Mouse (Mus musculus) stomach, embryonic 15.5 days (tissue): ENCODE data around the gene Adamtsl4. TPM values are rescaled to one million over a fixed set of nuclear protein-coding genes. Genes with fewer than 3 reads are reported as not detected.
"Not testable (repeated sequence)": the region's sequence is repeated elsewhere in the genome, so short reads cannot be mapped to it uniquely, and the experiment has no call there.

Experiments used
- ATAC-seq: fragments of 200-750 bp; cut with Nextera tagmentation; 2 replicates; pipeline ENCODE4 v1.8.0; 2017; ENCODE audit warnings: low read depth, moderate number of reproducible peaks, moderate TSS enrichment; ENCODE audit not compliant: insufficient read depth, low FRiP score
- H3K27ac ChIP-seq: fragments of 300-500 bp; sonication (generic); 2 replicates; pipeline ENCODE4 v1.5.1; 2015; ENCODE audit warnings: mild to moderate bottlenecking, inconsistent platforms
- H3K27me3 ChIP-seq: fragments of 300-500 bp; sonication (generic); replicated peaks from 2 replicates; pipeline ENCODE4 v1.6.1; 2015; ENCODE audit warnings: inconsistent platforms
- H3K36me3 ChIP-seq: fragments of 300-500 bp; sonication (generic); 2 replicates; pipeline ENCODE4 v1.6.1; 2015; ENCODE audit warnings: inconsistent platforms
- H3K4me1 ChIP-seq: fragments of 300-500 bp; sonication (generic); 2 replicates; pipeline ENCODE4 v1.6.1; 2015; ENCODE audit warnings: inconsistent platforms
- H3K4me2 ChIP-seq: fragments of 300-500 bp; sonication (generic); 2 replicates; pipeline ENCODE4 v1.6.1; 2015; ENCODE audit warnings: mild to moderate bottlenecking, inconsistent platforms
- H3K4me3 ChIP-seq: fragments of 300-500 bp; sonication (generic); replicated peaks from 2 replicates; pipeline ENCODE4 v1.5.1; 2015; ENCODE audit warnings: inconsistent platforms
- H3K9ac ChIP-seq: fragments of 300-500 bp; sonication (generic); 2 replicates; pipeline ENCODE4 v1.6.1; 2015; ENCODE audit warnings: inconsistent platforms
- H3K9me3 ChIP-seq: fragments of 300-500 bp; sonication (generic); 2 replicates; pipeline ENCODE4 v1.6.1; 2016; ENCODE audit warnings: inconsistent platforms
- WGBS: fragments of 180-500 bp; shearing (Covaris S2); methylation state at CpG from one replicate; pipeline ENCODE4 v1.1.7; 2015; 5-methylcytosine and 5-hydroxymethylcytosine counted together
- polyA plus RNA-seq: library from polyadenylated mRNA; unstranded; fragments of >200 nt; fragmentation: Nextera tagmentation; extraction: Ambion mirVana; gene quantifications from 2 replicates; pipeline ENCODE4 v1.2.1, GENCODE M21; 2015

Gene Adamtsl4
- polyA plus RNA-seq, 1 experiment from 2014 or later: 7.3 TPM

GRCm38 (mm10) chr3:95655437-95655836 is 32.3 kb downstream of the Adamtsl4 start:
- Histone ChIP-seq H3K4me3 (no peak overlapping the region), H3K27me3 (no peaks in the 10 kb centered on the region), H3K9ac (no peak overlapping the region), H3K27ac (no peak overlapping the region), H3K4me1 (peaks cover 13% of the 10 kb centered on the region), H3K4me2 (no peak overlapping the region), H3K36me3 (no peaks in the 10 kb centered on the region), H3K9me3 (no peaks in the 10 kb centered on the region)
- no peak for ATAC-seq
- WGBS: 85% methylated on average over 5 of the region's 5 CpGs

- not testable (repeated sequence) for H3K4me3 ChIP-seq, H3K36me3 ChIP-seq, H3K9ac ChIP-seq, H3K4me2 ChIP-seq, H3K27me3 ChIP-seq, ATAC-seq, H3K27ac ChIP-seq, H3K9me3 ChIP-seq
- 93% methylated on average over 3 of the region's 3 CpGs for WGBS
- H3K4me1 ChIP-seq: peaks cover 11% of the 10 kb centered on the region
Measured at GRCm38 (mm10) chr3:95654371-95654770, 33.3 kb downstream of the Adamtsl4 start.

- peak overlapping the region; percentile 19 for H3K4me2 ChIP-seq
- peak overlapping the region; percentile 61 for H3K27ac ChIP-seq
- no peak; the same call in 1 of the 2 replicates for ATAC-seq
- 10% methylated on average over 11 of the region's 11 CpGs for WGBS
- no peaks in the 10 kb centered on the region for H3K36me3 ChIP-seq
- no peak overlapping the region for H3K4me3 ChIP-seq
- H3K9ac ChIP-seq: no peak overlapping the region; the same call in 1 of the 2 replicates
- H3K9me3 ChIP-seq: no peaks in the 10 kb centered on the region
- H3K27me3 ChIP-seq: no peaks in the 10 kb centered on the region
- peaks cover 11% of the 10 kb centered on the region for H3K4me1 ChIP-seq
Measured at GRCm38 (mm10) chr3:95653473-95654034, 34.2 kb downstream of the Adamtsl4 start.

- Histone ChIP-seq H3K27me3 (no peaks in the 10 kb centered on the region), H3K4me2 (no peak overlapping the region), H3K36me3 (no peaks in the 10 kb centered on the region), H3K9me3 (no peaks in the 10 kb centered on the region), H3K4me1 (peaks cover 11% of the 10 kb centered on the region), H3K9ac (no peak overlapping the region), H3K4me3 (no peak overlapping the region), H3K27ac (no peak overlapping the region)
- no peak for ATAC-seq
- WGBS: 35% methylated on average over 6 of the region's 6 CpGs
Measured at GRCm38 (mm10) chr3:95652871-95653270, 34.8 kb downstream of the Adamtsl4 start.

- Histone ChIP-seq H3K9me3 (no peaks in the 10 kb centered on the region), H3K27ac (no peak overlapping the region; the same call in 1 of the 2 replicates), H3K36me3 (no peaks in the 10 kb centered on the region), H3K4me3 (no peak overlapping the region), H3K4me1 (peaks cover 11% of the 10 kb centered on the region), H3K9ac (no peak overlapping the region), H3K4me2 (no peak overlapping the region), H3K27me3 (no peaks in the 10 kb centered on the region)
- ATAC-seq: no peak
- WGBS: 63% methylated on average over 7 of the region's 7 CpGs
Measured at GRCm38 (mm10) chr3:95652204-95652811, 35.4 kb downstream of the Adamtsl4 start.

- Histone ChIP-seq H3K27me3 (no peaks in the 10 kb centered on the region), H3K4me2 (no peak overlapping the region), H3K27ac (peak overlapping the region; percentile 73; the same call in 1 of the 2 replicates), H3K4me1 (peaks cover 11% of the 10 kb centered on the region), H3K9me3 (no peaks in the 10 kb centered on the region), H3K9ac (no peak overlapping the region), H3K36me3 (no peaks in the 10 kb centered on the region), H3K4me3 (no peak overlapping the region)
- 79% methylated on average over 16 of the region's 16 CpGs for WGBS
- no peak for ATAC-seq
Measured at GRCm38 (mm10) chr3:95651391-95652203, 36.1 kb downstream of the Adamtsl4 start.

GRCm38 (mm10) chr3:95651033-95651373 is 36.7 kb downstream of the Adamtsl4 start:
- no peaks in the 10 kb centered on the region for H3K9me3 ChIP-seq
- peaks cover 11% of the 10 kb centered on the region for H3K4me1 ChIP-seq
- H3K27me3 ChIP-seq: no peaks in the 10 kb centered on the region
- H3K4me3 ChIP-seq: no peak overlapping the region
- no peaks in the 10 kb centered on the region for H3K36me3 ChIP-seq
- no peak overlapping the region for H3K9ac ChIP-seq
- H3K27ac ChIP-seq: peak overlapping the region; percentile 73
- no peak for ATAC-seq
- WGBS: 79% methylated on average over 3 of the region's 3 CpGs
- H3K4me2 ChIP-seq: 0 out of 2 replicates have a peak overlapping the region, but pooled peaks have one; percentile 0

- Histone ChIP-seq H3K9me3 (no peaks in the 10 kb centered on the region), H3K4me3 (no peak overlapping the region), H3K27ac (peak overlapping the region; percentile 73), H3K4me2 (0 out of 2 replicates have a peak overlapping the region, but pooled peaks have one; percentile 0), H3K9ac (no peak overlapping the region), H3K4me1 (peaks cover 11% of the 10 kb centered on the region), H3K36me3 (no peaks in the 10 kb centered on the region), H3K27me3 (no peaks in the 10 kb centered on the region)
- ATAC-seq: peak; percentile 13; the same call in 1 of the 2 replicates
- 51% methylated on average over 6 of the region's 6 CpGs for WGBS
Measured at GRCm38 (mm10) chr3:95650276-95651032, 37.3 kb downstream of the Adamtsl4 start.

- H3K4me1 ChIP-seq: peaks cover 3% of the 10 kb centered on the region; the same call in 1 of the 2 replicates
- H3K4me2 ChIP-seq: no peak overlapping the region
- no peaks in the 10 kb centered on the region for H3K27me3 ChIP-seq
- no peak overlapping the region for H3K4me3 ChIP-seq
- ATAC-seq: no peak
- no peaks in the 10 kb centered on the region for H3K36me3 ChIP-seq
- H3K9ac ChIP-seq: no peak overlapping the region
- no peak overlapping the region for H3K27ac ChIP-seq
- 86% methylated on average over 5 of the region's 5 CpGs for WGBS
- H3K9me3 ChIP-seq: no peaks in the 10 kb centered on the region
Measured at GRCm38 (mm10) chr3:95648016-95648415, 39.7 kb downstream of the Adamtsl4 start.

- H3K4me2 ChIP-seq: no peak overlapping the region
- no peak overlapping the region for H3K9ac ChIP-seq
- peak; percentile 39; the same call in 1 of the 2 replicates for ATAC-seq
Measured at GRCm38 (mm10) chr3:95645313-95646235, 42.1 kb downstream of the Adamtsl4 start.

GRCm38 (mm10) chr3:95643097-95643496 is 44.6 kb downstream of the Adamtsl4 start:
- Histone ChIP-seq H3K36me3 (no peaks in the 10 kb centered on the region), H3K4me1 (no peaks in the 10 kb centered on the region), H3K4me3 (no peak overlapping the region), H3K9me3 (no peaks in the 10 kb centered on the region), H3K4me2 (no peak overlapping the region), H3K27me3 (no peaks in the 10 kb centered on the region), H3K27ac (no peak overlapping the region), H3K9ac (no peak overlapping the region)
- 73% methylated on average over 7 of the region's 7 CpGs for WGBS
- no peak for ATAC-seq

More at GRCm38 (mm10) chr3:95645313-95646235, 42.1 kb downstream of the Adamtsl4 start:
- Histone ChIP-seq H3K27ac (no peak overlapping the region), H3K4me1 (no peaks in the 10 kb centered on the region), H3K9me3 (no peaks in the 10 kb centered on the region), H3K4me3 (no peak overlapping the region), H3K36me3 (no peaks in the 10 kb centered on the region), H3K27me3 (no peaks in the 10 kb centered on the region)
- WGBS: 59% methylated on average over 10 of the region's 10 CpGs
